Mouse (Mus musculus) cerebellum, adult 9-11 months (tissue): Measurements from ENCODE around the gene Lmntd2.
"Not testable (repeated sequence)": the region's sequence is repeated elsewhere in the genome, so short reads cannot be mapped to it uniquely, and the experiment has no call there.

Experiments used
- DNase-seq: peaks from one replicate; pipeline ENCODE4 v3.0.0; 2022

The Lmntd2 gene

GRCm38 (mm10) chr7:141213605-141214235 lies at the start of gene Lmntd2:
Gene Lmntd2, minus strand, starts transcription at chr7:141214080.
- DNase-seq = no peak

DNA sequence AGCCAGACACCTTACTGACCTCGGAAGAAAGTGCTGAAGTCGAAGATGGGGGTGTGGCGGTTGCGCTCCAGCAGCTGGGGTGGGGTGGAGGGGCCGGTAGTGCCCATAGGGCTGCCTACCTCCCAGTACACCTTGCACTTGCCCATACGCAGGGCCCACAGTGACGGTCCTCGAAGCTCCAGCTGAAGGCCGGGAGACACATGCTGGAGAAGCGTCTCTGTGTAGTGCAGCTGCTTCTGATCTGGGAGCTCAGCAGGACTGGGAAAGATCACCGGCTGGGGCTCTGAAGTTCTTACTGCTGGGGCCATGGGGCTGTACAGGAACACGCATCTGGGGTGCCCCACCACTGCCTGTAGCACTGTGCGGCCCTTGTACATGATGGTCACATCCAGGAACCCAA lies 49.8 kb upstream of the Lmntd2 start:
- DNase-seq = no peak

- DNase-seq = peak; percentile 41
Measured at GRCm38 (mm10) chr7:141261480-141261879, 47.6 kb upstream of the Lmntd2 start.

DNA sequence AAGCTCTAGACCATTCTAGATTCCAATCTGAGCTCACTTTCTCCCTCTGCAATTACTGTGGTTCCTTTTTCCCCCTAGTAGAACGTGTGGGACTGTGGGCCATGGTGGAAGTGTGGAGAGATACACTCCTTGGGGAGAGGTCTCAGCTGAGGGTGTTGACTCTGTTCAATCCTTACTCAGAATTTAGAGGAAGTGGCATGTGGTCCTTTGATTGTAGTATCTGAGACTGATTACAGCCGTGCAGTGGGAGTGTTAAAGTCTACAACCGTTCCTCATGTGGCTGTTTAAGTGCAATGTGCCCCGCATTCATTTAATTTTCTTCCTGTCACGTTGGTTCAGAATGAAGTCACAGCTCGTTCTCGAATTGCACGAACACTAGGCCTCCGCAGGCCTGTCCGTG lies 42.3 kb upstream of the Lmntd2 start:
- no peak for DNase-seq

DNA sequence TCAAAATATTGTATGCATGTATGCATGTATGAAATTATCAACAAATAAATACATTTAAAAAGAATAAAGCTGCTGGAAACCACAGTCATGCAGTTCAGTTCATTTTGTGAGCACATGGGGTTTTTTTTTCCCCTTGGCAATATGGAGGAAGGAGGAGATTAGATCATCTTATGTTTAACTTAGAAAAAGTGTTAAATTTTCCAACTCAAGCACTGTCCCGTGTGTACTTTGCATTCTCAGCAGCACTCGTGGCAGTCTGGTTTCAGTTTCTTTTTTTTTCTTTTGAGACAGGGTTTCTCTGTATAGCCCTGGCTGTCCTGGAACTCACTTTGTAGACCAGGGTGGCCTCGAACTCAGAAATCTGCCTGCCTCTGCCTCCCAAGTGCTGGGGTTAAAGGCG lies 36.6 kb upstream of the Lmntd2 start:
- DNase-seq = not testable (repeated sequence)

DNA sequence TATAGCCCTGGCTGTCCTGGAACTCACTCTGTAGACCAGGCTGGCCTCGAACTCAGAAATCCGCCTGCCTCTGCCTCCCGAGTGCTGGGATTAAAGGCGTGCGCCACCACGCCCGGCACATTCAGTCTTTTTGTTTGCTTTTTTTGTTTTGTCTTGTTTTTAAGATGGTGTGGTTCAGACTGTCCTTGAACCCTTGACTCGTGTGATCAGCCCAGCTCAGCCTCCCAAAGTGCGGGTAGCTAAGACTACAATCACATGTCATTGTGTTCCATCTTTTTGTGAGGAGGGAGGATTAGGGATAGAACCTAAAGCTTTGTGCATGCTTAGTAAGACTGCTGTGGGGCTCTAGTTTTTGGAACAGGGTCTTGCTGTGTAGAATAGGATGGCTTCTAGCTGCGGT lies 17.7 kb upstream of the Lmntd2 start:
- DNase-seq = no peak

GRCm38 (mm10) chr7:141231111-141231510 lies 17.2 kb upstream of the Lmntd2 start:
- DNase-seq = peak; percentile 52

DNA sequence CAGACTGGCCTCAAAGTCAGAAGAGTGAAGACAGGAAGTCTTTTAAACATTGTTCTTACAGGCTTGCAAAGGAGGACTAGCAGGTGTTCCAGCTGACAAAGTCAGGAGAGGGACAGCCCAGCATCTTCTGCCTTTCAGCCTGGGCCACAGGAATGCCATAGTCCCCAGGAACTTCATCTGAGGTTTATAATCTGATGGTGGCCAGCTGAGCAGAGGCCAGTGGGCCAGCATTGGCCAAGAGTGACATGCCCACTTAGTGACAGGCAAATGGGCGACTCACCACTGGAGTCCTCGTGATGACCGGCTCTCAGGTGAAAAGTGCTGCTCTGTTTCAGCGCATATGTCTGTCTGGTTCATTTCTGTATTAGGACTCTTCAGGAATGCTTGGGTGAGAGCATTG lies 16.7 kb upstream of the Lmntd2 start:
- no peak for DNase-seq

- no peak for DNase-seq
Measured at GRCm38 (mm10) chr7:141229702-141230101, 15.8 kb upstream of the Lmntd2 start.

DNA sequence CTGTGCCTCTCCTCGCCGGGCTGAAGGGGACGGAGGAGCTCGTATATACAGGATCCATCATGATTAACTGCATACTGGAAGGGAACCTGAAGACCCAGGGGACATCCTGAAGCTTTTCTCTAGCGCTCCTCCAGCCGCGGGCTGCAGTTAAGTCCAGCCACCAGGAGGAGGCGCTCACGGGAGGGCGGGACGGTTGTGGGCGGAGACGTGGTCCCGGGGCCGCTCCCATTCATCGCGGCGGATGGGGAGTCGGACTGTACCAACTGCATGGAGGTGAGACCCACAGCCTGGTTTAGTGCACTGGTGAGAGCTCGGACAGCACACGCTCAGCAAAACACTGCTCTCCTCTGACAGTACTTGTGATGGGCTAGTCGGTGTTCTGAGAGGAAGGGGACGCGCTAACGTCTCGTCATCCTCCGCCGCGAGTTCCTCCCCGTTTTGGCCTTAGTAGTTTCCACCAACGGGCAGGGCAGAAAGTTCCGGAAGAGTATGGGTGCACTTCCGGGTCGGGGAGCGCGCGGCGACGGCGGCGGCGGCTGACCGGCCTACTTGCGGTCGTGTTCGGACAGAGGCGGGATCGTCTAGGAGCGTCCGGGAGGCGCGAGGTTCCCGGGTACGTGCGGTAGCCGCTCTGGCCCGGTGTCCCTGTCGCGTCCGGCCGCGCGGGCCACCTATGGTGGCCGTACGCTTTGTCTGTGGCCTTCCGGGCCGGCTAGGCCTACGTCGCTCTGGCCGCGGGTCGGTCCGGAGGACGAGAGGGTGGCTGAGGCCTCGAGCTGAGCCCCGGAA lies 14.6 kb upstream of the Lmntd2 start, which contains the start of gene Phrf1:
Gene Phrf1 (plus strand): TSS at position 506 of the 789 bp plus-strand sequence.
- DNase-seq = peak; percentile 88

- no peak for DNase-seq
Measured at GRCm38 (mm10) chr7:141227796-141228195, 13.9 kb upstream of the Lmntd2 start.

- DNase-seq = no peak
Measured at GRCm38 (mm10) chr7:141226535-141226934, 12.7 kb upstream of the Lmntd2 start.

DNA sequence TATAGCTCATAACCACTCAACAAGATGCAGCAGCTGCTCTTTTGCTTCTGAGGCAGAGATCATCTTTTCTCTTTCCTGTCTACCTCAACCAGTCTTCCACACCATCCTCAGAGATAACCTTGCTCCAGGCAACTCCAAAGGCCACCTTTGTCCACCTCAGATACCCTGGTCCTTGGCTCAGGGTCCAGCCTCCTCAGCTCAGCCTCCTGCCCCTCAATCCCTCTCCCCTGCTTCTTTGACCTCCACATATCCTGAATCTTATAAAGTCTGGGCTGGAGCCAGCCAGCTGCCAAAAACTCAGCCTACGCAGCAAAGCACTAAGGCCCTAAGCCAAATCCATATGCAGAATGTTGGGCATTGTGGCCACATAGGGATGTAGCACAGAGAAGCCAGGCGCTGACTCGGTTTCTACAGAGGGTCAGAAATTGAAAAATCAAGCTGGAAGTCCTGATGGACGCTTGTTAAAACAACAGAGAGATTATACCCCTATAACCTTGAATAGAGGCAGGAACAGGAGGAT lies 8.9 kb upstream of the Lmntd2 start:
- no peak for DNase-seq

- no peak for DNase-seq
Measured at GRCm38 (mm10) chr7:141222126-141222467, 8.2 kb upstream of the Lmntd2 start.

GRCm38 (mm10) chr7:141221249-141222125 lies 7.6 kb upstream of the Lmntd2 start:
- peak; percentile 95 for DNase-seq

DNA sequence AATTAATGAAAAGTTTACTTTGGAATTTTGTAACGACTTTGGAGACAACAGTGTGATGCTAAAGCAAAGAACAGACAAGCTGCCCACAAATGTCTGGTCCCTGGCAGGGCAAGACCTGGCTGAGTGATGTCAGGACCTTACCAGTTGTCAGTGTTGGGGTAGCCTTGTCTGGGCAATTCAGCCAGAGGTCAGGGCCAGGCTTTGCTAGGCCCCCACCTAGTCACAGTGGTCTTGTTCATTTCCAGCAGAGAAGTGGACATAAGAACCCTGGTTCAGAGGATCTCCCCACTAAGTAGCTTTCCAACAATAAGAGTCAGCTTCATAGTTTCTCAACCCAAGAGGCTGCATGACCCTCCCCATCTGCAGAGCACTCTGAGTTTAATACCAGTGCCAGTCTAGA lies 6.5 kb upstream of the Lmntd2 start:
- DNase-seq = no peak

GRCm38 (mm10) chr7:141219558-141220099 lies 5.7 kb upstream of the Lmntd2 start:
- DNase-seq = no peak

DNA sequence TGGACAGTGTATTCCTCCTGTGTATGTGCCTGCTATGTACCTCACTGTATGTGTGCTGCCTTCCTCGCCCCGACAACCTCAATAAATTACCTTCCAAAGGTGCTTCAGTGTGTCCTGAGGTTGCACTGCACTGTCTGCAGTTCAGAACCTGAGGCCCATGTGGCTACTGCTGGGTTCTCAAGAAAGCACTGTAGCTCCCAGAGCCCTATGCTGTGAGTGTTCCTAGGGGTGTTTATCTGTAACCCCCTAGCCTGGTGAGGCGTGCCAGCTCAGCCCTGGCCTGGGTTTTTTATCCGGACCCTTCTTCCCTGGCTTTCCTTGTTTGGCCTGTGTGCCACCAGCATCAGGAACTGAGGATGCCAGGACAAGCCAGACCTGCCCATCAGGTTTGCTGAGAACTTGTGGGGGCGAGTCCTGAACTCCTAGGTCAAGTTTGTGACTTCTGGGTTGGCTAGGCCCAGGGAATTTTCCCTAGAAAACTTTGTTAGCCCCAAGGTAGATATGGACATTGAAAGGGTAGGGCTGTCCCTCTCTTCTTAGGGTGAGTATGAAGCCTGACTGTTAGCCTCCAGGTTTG lies 4.8 kb upstream of the Lmntd2 start:
- DNase-seq = no peak

- DNase-seq = no peak
Measured at GRCm38 (mm10) chr7:141218141-141218540, 4.3 kb upstream of the Lmntd2 start.

- no peak for DNase-seq
Measured at GRCm38 (mm10) chr7:141217343-141218013, 3.6 kb upstream of the Lmntd2 start.

DNA sequence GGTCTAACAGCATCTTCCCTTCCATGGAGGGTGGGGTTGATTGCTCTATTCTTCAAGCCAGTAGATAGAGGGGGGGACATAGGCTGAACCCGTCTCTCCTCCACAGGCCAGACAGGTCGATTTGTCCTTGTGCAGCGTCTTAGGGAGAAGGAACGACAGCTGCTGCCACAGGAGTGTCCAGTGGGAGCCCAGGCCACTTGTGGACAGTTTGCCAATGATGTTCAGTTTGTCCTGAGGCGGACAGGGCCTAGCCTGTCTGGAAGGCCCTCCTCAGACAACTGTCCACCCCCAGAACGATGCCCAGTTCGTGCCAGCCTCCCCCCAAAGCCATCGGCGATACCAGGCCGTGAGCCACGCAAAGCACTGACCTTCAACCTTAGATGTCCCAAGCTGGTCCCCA lies 3.0 kb upstream of the Lmntd2 start:
- no peak for DNase-seq
